Mouse (Mus musculus) myocyte (in vitro differentiated cells): Measurements from ENCODE around the gene Eras.

ENCODE experiments used
- MYOD1 ChIP-seq, 3 experiments: IDR thresholded peaks; one replicate each; pipeline ENCODE4 v1.6.1; 2011; ENCODE audit warnings: control low read depth in 2 of 3, low read depth in 2 of 3, mild to moderate bottlenecking in 2 of 3, moderate library complexity in 1 of 3; ENCODE audit not compliant: insufficient read length in 2 of 3, control insufficient read depth in 1 of 3
- USF1 ChIP-seq: IDR thresholded peaks from one replicate; pipeline ENCODE4 v1.6.1; 2011; ENCODE audit warnings: low read depth, mild to moderate bottlenecking, control low read depth, moderate library complexity

GRCm38 (mm10) chrX:7878495-7878894 lies 49.9 kb downstream of the Eras start:
- no peak for TF ChIP-seq MYOD1 (IDR thresholded peaks at IDR 0.05; ENCODE audit: control insufficient read depth in 1 of 3, insufficient read length in 2 of 3, low read depth in 2 of 3)
- TF ChIP-seq USF1: no peak
